Mouse (Mus musculus): ENCODE data around the gene Zfp619. TPM values are rescaled to one million over a fixed set of nuclear protein-coding genes. Genes with fewer than 3 reads are reported as not detected.

The Zfp619 gene
- polyA plus RNA-seq (2012; ENCODE audit: insufficient read depth, insufficient read length, low replicate concordance, missing spikeins): not detected in 2 replicates

GRCm38 (mm10) chr7:39517616-39518177 is at the start of gene Zfp619:
Gene Zfp619 (plus strand): TSS chr7:39517766.
- TF ChIP-seq POLR2A (IDR thresholded peaks at IDR 0.05; ENCODE audit: insufficient read depth, low read depth, low read length) (peak; percentile 99), CTCF (IDR thresholded peaks at IDR 0.05; ENCODE audit: insufficient read depth, low read depth, low read length) (peak; percentile 96)
- WGBS: under 1% methylated on average over 42 of the region's 43 CpGs
- no peaks in the 10 kb centered on the region for H3K4me1 ChIP-seq (ENCODE audit: control insufficient read depth, insufficient read depth, low read length)
- peak within 1 kb of the TSS; percentile 74 for H3K4me3 ChIP-seq (ENCODE audit: insufficient read depth, low read depth, low read length)
- peak within 1 kb of the TSS; percentile 96 for H3K27ac ChIP-seq (ENCODE audit: insufficient read depth, low read depth, low read length)

DNA sequence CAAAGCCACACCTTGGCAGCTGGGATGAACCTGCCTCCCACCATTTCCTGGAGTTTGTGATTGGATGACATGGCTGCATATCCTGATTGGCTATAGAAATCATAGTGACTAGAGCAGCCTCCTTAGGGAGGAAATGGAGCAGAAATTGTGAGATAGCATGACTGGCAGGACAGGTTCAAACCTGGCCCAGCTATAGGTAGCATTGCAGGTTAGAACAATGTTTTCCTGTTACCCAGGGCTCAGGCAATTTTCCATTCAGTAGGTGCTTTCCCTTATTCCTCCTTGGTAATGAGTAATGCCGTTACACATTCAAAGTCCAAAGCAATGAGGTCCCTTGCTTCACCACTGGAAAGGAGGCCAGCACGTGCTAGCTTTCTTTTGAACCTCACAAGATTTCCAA is 38.6 kb upstream of the Zfp619 start:
- Histone ChIP-seq H3K4me1 (ENCODE audit: control insufficient read depth, insufficient read depth, low read length) (no peaks in the 10 kb centered on the region), H3K27ac (ENCODE audit: insufficient read depth, low read depth, low read length) (no peak overlapping the region), H3K4me3 (ENCODE audit: insufficient read depth, low read depth, low read length) (no peak overlapping the region)
- WGBS: 62% methylated on average over 2 of the region's 2 CpGs
- TF ChIP-seq CTCF (IDR thresholded peaks at IDR 0.05; ENCODE audit: insufficient read depth, low read depth, low read length): no peak
- no peak for TF ChIP-seq POLR2A (IDR thresholded peaks at IDR 0.05; ENCODE audit: insufficient read depth, low read depth, low read length)

GRCm38 (mm10) chr7:39484384-39484783 is 33.2 kb upstream of the Zfp619 start:
- Histone ChIP-seq H3K27ac (ENCODE audit: insufficient read depth, low read depth, low read length) (no peak overlapping the region), H3K4me3 (ENCODE audit: insufficient read depth, low read depth, low read length) (no peak overlapping the region), H3K4me1 (ENCODE audit: control insufficient read depth, insufficient read depth, low read length) (peaks cover 6% of the 10 kb centered on the region)
- TF ChIP-seq POLR2A (IDR thresholded peaks at IDR 0.05; ENCODE audit: insufficient read depth, low read depth, low read length): no peak
- TF ChIP-seq CTCF (IDR thresholded peaks at IDR 0.05; ENCODE audit: insufficient read depth, low read depth, low read length): no peak
- 49% methylated on average over 6 of the region's 6 CpGs for WGBS

DNA sequence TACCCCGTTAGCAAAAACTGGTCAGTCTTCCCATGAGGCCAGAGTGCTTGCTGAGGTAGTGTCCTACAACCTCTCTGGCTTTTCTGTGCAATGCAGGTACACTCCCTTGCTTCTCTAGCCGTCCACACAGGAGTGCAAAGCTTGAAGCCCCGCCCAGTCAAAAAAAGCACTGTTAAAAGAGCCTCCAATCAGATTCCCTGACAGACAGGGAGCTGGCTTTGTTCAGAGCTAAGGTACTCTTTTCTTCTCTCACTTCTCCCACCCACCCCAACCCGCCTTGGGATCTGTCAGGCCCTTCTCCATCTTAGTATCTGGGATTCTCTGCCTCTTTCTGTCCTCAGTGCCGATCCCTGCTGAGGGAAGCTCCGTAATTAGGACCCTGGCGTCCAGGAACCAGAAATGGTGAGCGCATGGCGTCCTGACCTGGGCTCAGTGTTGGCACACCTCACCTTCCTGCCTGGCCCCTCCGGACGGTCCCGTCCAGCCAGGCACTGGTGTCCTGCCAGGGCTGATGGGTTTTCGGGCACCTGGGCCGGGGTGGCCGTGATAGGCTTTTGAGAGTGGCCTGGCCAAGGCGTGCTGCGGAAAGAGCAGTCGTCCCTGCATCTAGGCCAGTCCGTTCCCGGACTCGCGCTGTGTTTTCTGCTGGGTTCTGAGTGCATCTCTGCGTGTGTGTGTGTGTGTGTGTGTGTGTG is 30.3 kb upstream of the Zfp619 start:
- no peak for TF ChIP-seq CTCF (IDR thresholded peaks at IDR 0.05; ENCODE audit: insufficient read depth, low read depth, low read length)
- no peak for TF ChIP-seq POLR2A (IDR thresholded peaks at IDR 0.05; ENCODE audit: insufficient read depth, low read depth, low read length)
- no peak overlapping the region for H3K27ac ChIP-seq (ENCODE audit: insufficient read depth, low read depth, low read length)
- peak overlapping the region; percentile 54 for H3K4me3 ChIP-seq (ENCODE audit: insufficient read depth, low read depth, low read length)
- peaks cover 6% of the 10 kb centered on the region for H3K4me1 ChIP-seq (ENCODE audit: control insufficient read depth, insufficient read depth, low read length)
- WGBS: 9% methylated on average over 23 of the region's 23 CpGs

DNA sequence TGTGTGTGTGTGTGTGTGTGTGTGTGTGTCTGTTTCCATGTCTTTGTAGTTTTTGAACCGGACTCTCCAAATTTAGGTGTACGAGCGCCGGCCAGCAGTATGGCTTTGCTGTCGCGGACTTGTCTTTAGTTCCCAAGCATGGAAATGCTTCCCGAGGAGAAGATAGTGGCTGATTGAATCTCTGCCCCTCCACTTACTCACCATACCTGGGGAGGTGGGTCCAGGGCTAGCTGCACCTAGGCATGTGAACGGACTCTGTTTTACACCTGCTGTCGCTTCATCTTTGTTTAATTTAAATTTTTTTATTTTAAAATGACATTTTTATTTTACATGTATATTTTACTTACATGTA is 29.7 kb upstream of the Zfp619 start:
- no peak for TF ChIP-seq POLR2A (IDR thresholded peaks at IDR 0.05; ENCODE audit: insufficient read depth, low read depth, low read length)
- TF ChIP-seq CTCF (IDR thresholded peaks at IDR 0.05; ENCODE audit: insufficient read depth, low read depth, low read length): no peak
- WGBS: 33% methylated on average over 9 of the region's 9 CpGs
- Histone ChIP-seq H3K27ac (ENCODE audit: insufficient read depth, low read depth, low read length) (no peak overlapping the region), H3K4me1 (ENCODE audit: control insufficient read depth, insufficient read depth, low read length) (peaks cover 6% of the 10 kb centered on the region), H3K4me3 (ENCODE audit: insufficient read depth, low read depth, low read length) (peak overlapping the region; percentile 54)

- Histone ChIP-seq H3K4me1 (ENCODE audit: control insufficient read depth, insufficient read depth, low read length) (no peaks in the 10 kb centered on the region), H3K27ac (ENCODE audit: insufficient read depth, low read depth, low read length) (no peak overlapping the region), H3K4me3 (ENCODE audit: insufficient read depth, low read depth, low read length) (no peak overlapping the region)
- no peak for TF ChIP-seq POLR2A (IDR thresholded peaks at IDR 0.05; ENCODE audit: insufficient read depth, low read depth, low read length)
- TF ChIP-seq CTCF (IDR thresholded peaks at IDR 0.05; ENCODE audit: insufficient read depth, low read depth, low read length): no peak
- 86% methylated on average over 3 of the region's 3 CpGs for WGBS
These were observed 22.9 kb upstream of the Zfp619 start for GRCm38 (mm10) chr7:39494646-39495045.

GRCm38 (mm10) chr7:39504100-39504499 is 13.5 kb upstream of the Zfp619 start:
- H3K27ac ChIP-seq (ENCODE audit: insufficient read depth, low read depth, low read length): no peak overlapping the region
- WGBS: 96% methylated on average over 1 of the region's 1 CpGs
- H3K4me1 ChIP-seq (ENCODE audit: control insufficient read depth, insufficient read depth, low read length): no peaks in the 10 kb centered on the region
- no peak overlapping the region for H3K4me3 ChIP-seq (ENCODE audit: insufficient read depth, low read depth, low read length)
- TF ChIP-seq POLR2A (IDR thresholded peaks at IDR 0.05; ENCODE audit: insufficient read depth, low read depth, low read length) (no peak), CTCF (IDR thresholded peaks at IDR 0.05; ENCODE audit: insufficient read depth, low read depth, low read length) (no peak)

- TF ChIP-seq POLR2A (IDR thresholded peaks at IDR 0.05; ENCODE audit: insufficient read depth, low read depth, low read length): no peak
- no peak for TF ChIP-seq CTCF (IDR thresholded peaks at IDR 0.05; ENCODE audit: insufficient read depth, low read depth, low read length)
- Histone ChIP-seq H3K27ac (ENCODE audit: insufficient read depth, low read depth, low read length) (no peak overlapping the region), H3K4me1 (ENCODE audit: control insufficient read depth, insufficient read depth, low read length) (no peaks in the 10 kb centered on the region), H3K4me3 (ENCODE audit: insufficient read depth, low read depth, low read length) (peak overlapping the region; percentile 23)
- whole genome bisulfite sequencing: 77% methylated on average over 12 of the region's 12 CpGs
These were observed 796 bp downstream of the Zfp619 start for GRCm38 (mm10) chr7:39518362-39518761.

DNA sequence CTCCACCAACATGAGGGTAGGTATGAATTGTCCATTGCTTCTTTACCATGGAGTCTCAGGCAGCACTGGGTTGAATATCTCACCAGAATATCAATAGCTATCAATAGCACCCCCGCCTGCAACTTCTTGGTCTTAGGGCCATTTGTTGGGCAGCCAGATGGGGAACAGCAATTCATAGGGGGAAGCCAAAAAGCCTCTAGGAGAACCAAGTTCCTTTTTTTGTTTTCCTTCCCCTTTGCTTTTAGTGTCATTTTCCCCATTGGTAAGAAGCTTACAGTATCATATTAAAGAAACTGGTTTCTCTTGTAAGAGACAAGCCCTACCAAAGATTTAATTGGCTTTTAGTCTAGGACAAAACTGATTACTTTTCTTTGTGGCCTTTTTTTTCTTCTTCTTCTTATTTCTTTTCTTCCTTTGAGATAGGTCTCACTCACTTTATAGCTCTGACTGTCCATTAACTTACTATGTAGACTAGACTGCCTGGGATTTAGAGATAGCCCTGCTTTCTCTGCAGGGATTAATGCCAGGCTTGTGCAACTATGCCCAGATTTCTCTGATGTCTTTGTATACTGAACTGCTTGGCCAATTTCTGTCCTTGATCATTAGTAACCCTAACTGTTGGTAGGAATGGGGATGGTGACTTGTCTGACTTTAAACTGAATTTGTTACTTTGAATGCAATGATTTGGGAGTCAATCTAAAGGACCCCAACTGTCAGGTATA is 6.3 kb downstream of the Zfp619 start:
- H3K4me3 ChIP-seq (ENCODE audit: insufficient read depth, low read depth, low read length): no peak overlapping the region
- H3K27ac ChIP-seq (ENCODE audit: insufficient read depth, low read depth, low read length): no peak overlapping the region
- no peaks in the 10 kb centered on the region for H3K4me1 ChIP-seq (ENCODE audit: control insufficient read depth, insufficient read depth, low read length)
- TF ChIP-seq POLR2A (IDR thresholded peaks at IDR 0.05; ENCODE audit: insufficient read depth, low read depth, low read length) (no peak), CTCF (IDR thresholded peaks at IDR 0.05; ENCODE audit: insufficient read depth, low read depth, low read length) (no peak)
- 92% methylated on average over 1 of the region's 1 CpGs for WGBS
